ENCODE assay signal across 1 mouse cellular context in the genomic region with DNA sequence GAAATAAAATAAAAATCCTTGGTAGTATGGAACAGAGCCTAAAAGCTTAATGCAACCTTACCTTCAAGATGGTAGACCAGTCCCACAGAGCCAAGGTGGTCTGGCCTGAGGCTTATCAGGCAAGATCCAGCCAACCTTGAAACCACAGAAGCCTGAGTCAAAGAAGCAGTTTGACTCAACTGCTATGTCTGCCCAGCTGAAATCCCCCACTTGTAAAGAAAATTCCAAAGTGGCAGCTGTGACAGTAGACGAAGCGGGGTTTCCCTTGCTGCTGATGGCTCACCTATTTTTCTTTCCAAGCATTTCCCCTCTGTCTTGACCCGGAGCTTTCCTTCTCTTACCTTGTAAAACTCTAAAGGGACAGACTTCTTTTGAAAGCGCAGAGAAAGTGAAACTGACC.
TF ChIP-seq lines count a peak whose summit lies in the region.

No protein-coding gene starts in this region.

TF ChIP-seq in CH12.LX, 34 proteins besides CTCF, POLR2A, EP300 and RAD21 (continued from another document):
- TF ChIP-seq ZC3H11A (IDR thresholded peaks at IDR 0.05; ENCODE audit: low read depth, low read length) (no peak), IRF4 (IDR thresholded peaks at IDR 0.05; ENCODE audit: low read depth, low read length) (peak; percentile 97), TCF12 (IDR thresholded peaks at IDR 0.05; ENCODE audit: low read depth, low read length) (peak; percentile 91), USF2 (conservative IDR thresholded peaks at IDR 0.05; ENCODE audit: low read depth, low read length) (no peak), RCOR1 (conservative IDR thresholded peaks at IDR 0.05; ENCODE audit: low read depth, low read length) (peak; percentile 70; the same call in 1 of the 2 replicates), MAFK (IDR thresholded peaks at IDR 0.05; ENCODE audit: insufficient replicate concordance, low read length) (peak; percentile 86), TBP (conservative IDR thresholded peaks at IDR 0.05; ENCODE audit: low read depth, low read length) (0 out of 2 replicates have a peak, but pooled peaks have one; percentile 31), GABPA (IDR thresholded peaks at IDR 0.05; ENCODE audit: insufficient replicate concordance, low read depth, low read length) (no peak), BHLHE40 (IDR thresholded peaks at IDR 0.05; ENCODE audit: low read depth, low read length) (peak; percentile 79), MYC (IDR thresholded peaks at IDR 0.05; ENCODE audit: low read depth, low read length) (0 out of 2 replicates have a peak, but pooled peaks have one; percentile 36)
